Mouse (Mus musculus): ENCODE measurements around the gene Pold3.

- no peak for TF ChIP-seq CTCF (IDR thresholded peaks at IDR 0.05; ENCODE audit: low read depth, low read length)
- no peak for TF ChIP-seq POLR2A (IDR thresholded peaks at IDR 0.05; ENCODE audit: borderline replicate concordance, low read depth, low read length)
Observed at GRCm38 (mm10) chr7:100113821-100114220, 7.5 kb downstream of the Pold3 start.
